Mouse (Mus musculus) intestine, embryonic 14.5 days (tissue): ENCODE measurements around the gene Clstn3. TPM values are rescaled to one million over a fixed set of nuclear protein-coding genes. Genes with fewer than 3 reads are reported as not detected.

Source experiments
- ATAC-seq: fragments of 200-750 bp; cut with Nextera tagmentation; replicated peaks from 2 replicates; pipeline ENCODE4 v1.8.0; 2017; ENCODE audit warnings: low read depth, moderate number of reproducible peaks, moderate TSS enrichment, moderate library complexity; ENCODE audit not compliant: low FRiP score, low TSS enrichment
- DNase-seq: peaks from one replicate; pipeline ENCODE4 v3.0.0-alpha.2; 2018; ENCODE audit warnings: low spot score
- H3K27ac ChIP-seq: fragments of 300-500 bp; sonication (generic); 2 replicates; pipeline ENCODE4 v1.5.1; 2014; ENCODE audit warnings: low read depth, mild to moderate bottlenecking, control low read depth
- H3K27me3 ChIP-seq: fragments of 300-500 bp; sonication (generic); replicated peaks from 2 replicates; pipeline ENCODE4 v1.6.1; 2014; ENCODE audit warnings: low read length, control low read depth; ENCODE audit not compliant: control insufficient read depth, insufficient read depth
- H3K36me3 ChIP-seq: fragments of 300-500 bp; sonication (generic); 2 replicates; pipeline ENCODE4 v1.6.1; 2014; ENCODE audit warnings: low read length, control low read depth; ENCODE audit not compliant: control insufficient read depth, insufficient read depth
- H3K4me1 ChIP-seq: fragments of 300-500 bp; sonication (generic); replicated peaks from 2 replicates; pipeline ENCODE4 v1.6.1; 2014; ENCODE audit warnings: low read length, control low read depth, mixed read lengths; ENCODE audit not compliant: control insufficient read depth, insufficient read depth
- H3K4me2 ChIP-seq: fragments of 300-500 bp; sonication (generic); 2 replicates; pipeline ENCODE4 v1.6.1; 2014; ENCODE audit warnings: low read length
- H3K4me3 ChIP-seq: fragments of 300-500 bp; sonication (generic); 2 replicates; pipeline ENCODE4 v1.5.1; 2014; ENCODE audit warnings: low read depth, low read length, control low read depth, mixed read lengths
- H3K9ac ChIP-seq: fragments of 300-500 bp; sonication (generic); 2 replicates; pipeline ENCODE4 v1.6.1; 2014; ENCODE audit warnings: mild to moderate bottlenecking, low read length
- H3K9me3 ChIP-seq: fragments of 300-500 bp; sonication (generic); 2 replicates; pipeline ENCODE4 v1.6.1; 2016; ENCODE audit warnings: low read length, control low read depth; ENCODE audit not compliant: control insufficient read depth
- WGBS: fragments of 180-500 bp; shearing (Covaris S2); extraction: QIAGEN DNeasy Blood & Tissue Kit; methylation state at CpG from one replicate; pipeline ENCODE4 v1.1.7; 2014; 5-methylcytosine and 5-hydroxymethylcytosine counted together
- polyA plus RNA-seq: library from polyadenylated mRNA; unstranded; fragments of >200 nt; fragmentation: Nextera tagmentation; extraction: Ambion mirVana; gene quantifications from 2 replicates; pipeline ENCODE4 v1.2.1, GENCODE M21; 2014

Clstn3 gene
- polyA plus RNA-seq, 1 experiment from 2014 or later = 4.7 TPM

GRCm38 (mm10) chr6:124435173-124435572 lies 29.4 kb downstream of the Clstn3 start:
- Histone ChIP-seq H3K27me3 (no peaks in the 10 kb centered on the region), H3K27ac (no peak overlapping the region), H3K4me1 (no peaks in the 10 kb centered on the region; the same call in 1 of the 2 replicates), H3K4me3 (no peak overlapping the region), H3K9me3 (no peaks in the 10 kb centered on the region), H3K9ac (no peak overlapping the region), H3K36me3 (no peaks in the 10 kb centered on the region), H3K4me2 (no peak overlapping the region)
- 78% methylated on average over 5 of the region's 5 CpGs for WGBS
- ATAC-seq (no peak), DNase-seq (no peak)

GRCm38 (mm10) chr6:124433688-124434324 lies 30.8 kb downstream of the Clstn3 start:
- Histone ChIP-seq H3K27ac (no peak overlapping the region), H3K27me3 (no peaks in the 10 kb centered on the region), H3K4me3 (no peak overlapping the region), H3K9me3 (no peaks in the 10 kb centered on the region), H3K4me1 (no peaks in the 10 kb centered on the region; the same call in 1 of the 2 replicates), H3K36me3 (no peaks in the 10 kb centered on the region), H3K4me2 (no peak overlapping the region), H3K9ac (no peak overlapping the region)
- DNase-seq = no peak
- no peak for ATAC-seq
- WGBS = 89% methylated on average over 8 of the region's 8 CpGs

- H3K9me3 ChIP-seq = no peaks in the 10 kb centered on the region
- WGBS = 59% methylated on average over 8 of the region's 8 CpGs
- ATAC-seq (0 out of 2 replicates have a peak, but pooled peaks have one; percentile 36), DNase-seq (no peak)
- no peak overlapping the region for H3K4me2 ChIP-seq
- no peaks in the 10 kb centered on the region; the same call in 1 of the 2 replicates for H3K4me1 ChIP-seq
- no peak overlapping the region for H3K4me3 ChIP-seq
- no peak overlapping the region for H3K9ac ChIP-seq
- H3K36me3 ChIP-seq = no peaks in the 10 kb centered on the region
- H3K27me3 ChIP-seq = no peaks in the 10 kb centered on the region
- H3K27ac ChIP-seq = no peak overlapping the region
Observed at GRCm38 (mm10) chr6:124430784-124431495, 33.7 kb downstream of the Clstn3 start.

- DNase-seq (no peak), ATAC-seq (no peak)
- H3K4me2 ChIP-seq = no peak overlapping the region
- no peak overlapping the region for H3K9ac ChIP-seq
- H3K4me3 ChIP-seq = no peak overlapping the region
- no peaks in the 10 kb centered on the region for H3K9me3 ChIP-seq
- no peak overlapping the region for H3K27ac ChIP-seq
- 72% methylated on average over 3 of the region's 3 CpGs for WGBS
- H3K27me3 ChIP-seq = no peaks in the 10 kb centered on the region
- H3K36me3 ChIP-seq = no peaks in the 10 kb centered on the region
- H3K4me1 ChIP-seq = no peaks in the 10 kb centered on the region; the same call in 1 of the 2 replicates
Observed at GRCm38 (mm10) chr6:124430379-124430778, 34.2 kb downstream of the Clstn3 start.

- WGBS = 60% methylated on average over 6 of the region's 6 CpGs
- H3K27me3 ChIP-seq = no peaks in the 10 kb centered on the region
- no peak overlapping the region for H3K9ac ChIP-seq
- H3K36me3 ChIP-seq = no peaks in the 10 kb centered on the region
- no peak overlapping the region for H3K4me3 ChIP-seq
- ATAC-seq = no peak
- H3K27ac ChIP-seq = no peak overlapping the region
- H3K4me1 ChIP-seq = no peaks in the 10 kb centered on the region; the same call in 1 of the 2 replicates
- H3K4me2 ChIP-seq = no peak overlapping the region
- H3K9me3 ChIP-seq = no peaks in the 10 kb centered on the region
- DNase-seq = no peak
Observed at GRCm38 (mm10) chr6:124427791-124428576, 36.6 kb downstream of the Clstn3 start.

GRCm38 (mm10) chr6:124427289-124427688 lies 37.3 kb downstream of the Clstn3 start:
- Histone ChIP-seq H3K27ac (no peak overlapping the region), H3K4me2 (no peak overlapping the region), H3K9ac (no peak overlapping the region), H3K4me1 (no peaks in the 10 kb centered on the region; the same call in 1 of the 2 replicates), H3K36me3 (no peaks in the 10 kb centered on the region), H3K4me3 (no peak overlapping the region), H3K9me3 (no peaks in the 10 kb centered on the region), H3K27me3 (no peaks in the 10 kb centered on the region)
- no peak for DNase-seq
- WGBS = 78% methylated on average over 7 of the region's 7 CpGs
- no peak for ATAC-seq

GRCm38 (mm10) chr6:124426604-124427003 lies 38.0 kb downstream of the Clstn3 start:
- H3K27ac ChIP-seq = no peak overlapping the region
- no peak overlapping the region for H3K4me2 ChIP-seq
- H3K27me3 ChIP-seq = no peaks in the 10 kb centered on the region
- H3K36me3 ChIP-seq = no peaks in the 10 kb centered on the region
- no peaks in the 10 kb centered on the region for H3K9me3 ChIP-seq
- ATAC-seq (no peak), DNase-seq (no peak)
- no peaks in the 10 kb centered on the region; the same call in 1 of the 2 replicates for H3K4me1 ChIP-seq
- no peak overlapping the region for H3K9ac ChIP-seq
- H3K4me3 ChIP-seq = no peak overlapping the region
- 65% methylated on average over 3 of the region's 3 CpGs for WGBS

GRCm38 (mm10) chr6:124425523-124425922 lies 39.1 kb downstream of the Clstn3 start:
- Histone ChIP-seq H3K36me3 (no peaks in the 10 kb centered on the region), H3K4me1 (no peaks in the 10 kb centered on the region), H3K9me3 (no peaks in the 10 kb centered on the region), H3K9ac (no peak overlapping the region), H3K4me2 (no peak overlapping the region), H3K4me3 (no peak overlapping the region), H3K27me3 (no peaks in the 10 kb centered on the region), H3K27ac (no peak overlapping the region)
- WGBS = 69% methylated on average over 6 of the region's 6 CpGs
- ATAC-seq (no peak), DNase-seq (no peak)
